Mouse (Mus musculus) intestine, embryonic 14.5 days (tissue): ENCODE data around the gene Bcar3. TPM values are rescaled to one million over a fixed set of nuclear protein-coding genes. Genes with fewer than 3 reads are reported as not detected.
A peak's percentile ranks its signal among the peaks of the same experiment; 100 is the strongest.

Experiments used
- ATAC-seq: fragments of 200-750 bp; cut with Nextera tagmentation; replicated peaks from 2 replicates; pipeline ENCODE4 v1.8.0; 2017; ENCODE audit warnings: low read depth, moderate number of reproducible peaks, moderate TSS enrichment, moderate library complexity; ENCODE audit not compliant: low FRiP score, low TSS enrichment
- DNase-seq: peaks from one replicate; pipeline ENCODE4 v3.0.0-alpha.2; 2018; ENCODE audit warnings: low spot score
- H3K27ac ChIP-seq: fragments of 300-500 bp; sonication (generic); 2 replicates; pipeline ENCODE4 v1.5.1; 2014; ENCODE audit warnings: low read depth, mild to moderate bottlenecking, control low read depth
- H3K27me3 ChIP-seq: fragments of 300-500 bp; sonication (generic); replicated peaks from 2 replicates; pipeline ENCODE4 v1.6.1; 2014; ENCODE audit warnings: low read length, control low read depth; ENCODE audit not compliant: control insufficient read depth, insufficient read depth
- H3K36me3 ChIP-seq: fragments of 300-500 bp; sonication (generic); 2 replicates; pipeline ENCODE4 v1.6.1; 2014; ENCODE audit warnings: low read length, control low read depth; ENCODE audit not compliant: control insufficient read depth, insufficient read depth
- H3K4me1 ChIP-seq: fragments of 300-500 bp; sonication (generic); replicated peaks from 2 replicates; pipeline ENCODE4 v1.6.1; 2014; ENCODE audit warnings: low read length, control low read depth, mixed read lengths; ENCODE audit not compliant: control insufficient read depth, insufficient read depth
- H3K4me2 ChIP-seq: fragments of 300-500 bp; sonication (generic); 2 replicates; pipeline ENCODE4 v1.6.1; 2014; ENCODE audit warnings: low read length
- H3K4me3 ChIP-seq: fragments of 300-500 bp; sonication (generic); 2 replicates; pipeline ENCODE4 v1.5.1; 2014; ENCODE audit warnings: low read depth, low read length, control low read depth, mixed read lengths
- H3K9ac ChIP-seq: fragments of 300-500 bp; sonication (generic); 2 replicates; pipeline ENCODE4 v1.6.1; 2014; ENCODE audit warnings: mild to moderate bottlenecking, low read length
- H3K9me3 ChIP-seq: fragments of 300-500 bp; sonication (generic); 2 replicates; pipeline ENCODE4 v1.6.1; 2016; ENCODE audit warnings: low read length, control low read depth; ENCODE audit not compliant: control insufficient read depth
- WGBS: fragments of 180-500 bp; shearing (Covaris S2); extraction: QIAGEN DNeasy Blood & Tissue Kit; methylation state at CpG from one replicate; pipeline ENCODE4 v1.1.7; 2014; 5-methylcytosine and 5-hydroxymethylcytosine counted together
- polyA plus RNA-seq: library from polyadenylated mRNA; unstranded; fragments of >200 nt; fragmentation: Nextera tagmentation; extraction: Ambion mirVana; gene quantifications from 2 replicates; pipeline ENCODE4 v1.2.1, GENCODE M21; 2014

Gene Bcar3
- polyA plus RNA-seq, 1 experiment from 2014 or later, result 24.0 TPM

DNA sequence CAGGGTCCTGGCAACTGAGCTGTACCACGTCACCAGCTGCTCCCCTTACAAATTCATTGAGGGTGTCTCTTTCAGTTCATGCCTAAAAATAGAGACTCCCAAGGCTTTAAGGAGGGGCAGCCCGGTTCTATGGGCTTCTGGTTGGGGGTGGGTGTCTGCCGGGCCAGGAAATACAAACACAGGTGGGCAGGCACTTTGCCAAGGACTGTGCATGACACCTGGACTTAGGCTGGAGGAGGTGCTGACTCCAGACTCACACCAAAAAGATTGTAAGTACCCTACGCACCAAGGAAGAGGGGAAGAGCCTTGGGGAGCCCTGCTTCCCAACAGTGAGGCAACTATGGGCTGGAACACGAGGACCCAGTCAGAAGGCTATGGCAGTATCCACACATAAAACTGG lies 44.1 kb downstream of the Bcar3 start:
- Histone ChIP-seq H3K27me3 (no peaks in the 10 kb centered on the region), H3K4me3 (no peak overlapping the region), H3K4me1 (peaks cover 13% of the 10 kb centered on the region; the same call in 1 of the 2 replicates), H3K27ac (no peak overlapping the region), H3K9me3 (no peaks in the 10 kb centered on the region), H3K36me3 (no peaks in the 10 kb centered on the region), H3K9ac (no peak overlapping the region), H3K4me2 (no peak overlapping the region)
- ATAC-seq (no peak), DNase-seq (no peak)
- WGBS, result 57% methylated on average over 5 of the region's 5 CpGs

DNA sequence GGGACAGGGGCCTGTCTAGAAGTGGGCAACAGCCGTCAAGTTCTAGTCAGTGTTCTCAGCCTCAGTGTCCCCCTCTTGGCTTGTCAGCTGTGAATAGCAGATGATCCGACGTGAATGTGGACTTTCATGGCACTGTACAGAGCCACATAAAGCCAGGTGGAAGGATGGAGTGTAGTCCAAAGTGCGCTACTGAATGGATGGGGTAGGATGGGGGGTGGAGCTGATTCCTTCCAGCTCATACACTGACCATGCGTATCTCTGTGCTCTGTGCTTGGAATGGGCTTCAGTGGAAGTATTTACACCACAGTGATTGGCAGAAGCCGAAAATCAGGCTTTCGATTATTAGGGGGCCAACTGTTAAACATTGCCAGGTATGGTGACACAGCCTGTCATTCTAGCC lies 45.0 kb downstream of the Bcar3 start:
- no peaks in the 10 kb centered on the region for H3K27me3 ChIP-seq
- no peak overlapping the region for H3K9ac ChIP-seq
- peaks cover 8% of the 10 kb centered on the region; the same call in 1 of the 2 replicates for H3K4me1 ChIP-seq
- no peaks in the 10 kb centered on the region for H3K36me3 ChIP-seq
- no peak overlapping the region for H3K4me2 ChIP-seq
- WGBS, result 91% methylated on average over 7 of the region's 7 CpGs
- ATAC-seq (0 out of 2 replicates have a peak, but pooled peaks have one; percentile 13), DNase-seq (no peak)
- no peak overlapping the region for H3K4me3 ChIP-seq
- no peaks in the 10 kb centered on the region for H3K9me3 ChIP-seq
- no peak overlapping the region for H3K27ac ChIP-seq

DNA sequence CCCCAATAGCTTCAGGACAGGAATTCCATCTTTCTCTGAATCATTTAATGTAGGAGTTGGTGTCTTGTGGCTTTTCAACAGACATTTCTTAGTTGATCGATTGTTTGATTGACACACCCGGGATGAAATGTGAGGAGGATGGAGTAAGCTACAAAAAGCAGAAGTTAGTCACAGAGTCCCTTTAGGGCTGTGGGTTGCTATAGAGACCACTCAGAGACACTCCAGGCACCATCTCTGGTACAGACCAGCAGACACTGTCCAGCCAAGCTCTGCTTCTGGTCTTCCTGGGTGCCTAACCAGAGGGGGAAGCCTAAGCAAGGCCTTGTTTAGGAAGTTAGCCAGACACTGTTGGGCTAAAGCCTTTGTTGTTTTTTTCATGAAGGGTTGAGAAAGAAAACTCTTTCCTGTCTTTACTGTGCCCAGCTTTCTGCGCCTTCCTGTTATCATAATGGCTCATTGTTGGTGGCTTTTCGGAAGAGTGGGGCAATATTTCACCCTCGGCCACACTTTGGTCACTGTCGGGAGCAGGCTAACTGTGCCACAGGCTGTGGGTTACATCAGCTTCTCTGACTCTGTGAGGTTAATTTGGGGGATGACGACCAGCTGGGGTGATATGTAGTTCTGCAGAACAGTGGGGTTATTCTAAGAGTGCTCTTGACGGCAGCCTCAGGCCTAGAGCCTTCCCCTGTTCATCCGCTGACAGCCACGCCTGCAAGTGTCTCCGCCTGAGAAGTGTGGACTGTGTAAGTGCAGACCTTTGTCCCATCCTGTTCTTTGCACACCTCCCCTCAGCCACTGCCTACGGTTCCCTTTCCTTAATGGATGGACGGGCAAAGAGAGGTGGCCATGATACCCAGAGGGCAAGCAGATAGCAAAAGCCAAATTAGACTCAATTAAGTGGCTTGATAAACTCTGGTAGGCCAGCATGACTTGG lies 46.5 kb downstream of the Bcar3 start:
- no peaks in the 10 kb centered on the region for H3K9me3 ChIP-seq
- 67% methylated on average over 13 of the region's 13 CpGs for WGBS
- H3K36me3 ChIP-seq, result no peaks in the 10 kb centered on the region
- no peaks in the 10 kb centered on the region for H3K4me1 ChIP-seq
- no peak for DNase-seq
- no peak overlapping the region for H3K4me2 ChIP-seq
- H3K4me3 ChIP-seq, result no peak overlapping the region
- H3K27ac ChIP-seq, result no peak overlapping the region
- ATAC-seq, result no peak
- H3K27me3 ChIP-seq, result no peaks in the 10 kb centered on the region
- H3K9ac ChIP-seq, result no peak overlapping the region

DNA sequence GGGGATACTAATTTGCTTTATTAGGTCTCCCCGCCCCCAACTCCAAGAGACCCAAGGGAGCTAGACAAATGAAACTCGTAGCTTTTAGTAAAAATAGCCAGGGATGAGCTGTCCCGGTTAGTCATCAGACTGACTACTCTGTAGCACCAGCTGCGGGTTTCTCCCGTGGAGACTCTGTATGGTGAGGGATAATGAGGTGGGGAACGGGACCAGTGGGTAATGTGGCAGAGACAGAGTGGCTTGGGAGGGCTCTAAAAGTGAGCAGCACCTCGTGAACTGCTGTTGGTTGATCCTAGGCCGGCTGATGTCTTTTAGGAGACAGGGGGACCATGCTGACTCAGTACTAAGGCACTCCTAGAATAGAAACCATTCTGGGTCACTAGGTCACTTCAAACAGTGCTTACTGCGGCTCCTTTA lies 49.5 kb downstream of the Bcar3 start:
- Histone ChIP-seq H3K36me3 (no peaks in the 10 kb centered on the region), H3K27ac (no peak overlapping the region), H3K27me3 (no peaks in the 10 kb centered on the region), H3K9me3 (no peaks in the 10 kb centered on the region), H3K4me1 (no peaks in the 10 kb centered on the region), H3K4me2 (no peak overlapping the region), H3K9ac (no peak overlapping the region), H3K4me3 (no peak overlapping the region)
- no peak for DNase-seq
- WGBS, result 58% methylated on average over 9 of the region's 9 CpGs
- ATAC-seq, result no peak

DNA sequence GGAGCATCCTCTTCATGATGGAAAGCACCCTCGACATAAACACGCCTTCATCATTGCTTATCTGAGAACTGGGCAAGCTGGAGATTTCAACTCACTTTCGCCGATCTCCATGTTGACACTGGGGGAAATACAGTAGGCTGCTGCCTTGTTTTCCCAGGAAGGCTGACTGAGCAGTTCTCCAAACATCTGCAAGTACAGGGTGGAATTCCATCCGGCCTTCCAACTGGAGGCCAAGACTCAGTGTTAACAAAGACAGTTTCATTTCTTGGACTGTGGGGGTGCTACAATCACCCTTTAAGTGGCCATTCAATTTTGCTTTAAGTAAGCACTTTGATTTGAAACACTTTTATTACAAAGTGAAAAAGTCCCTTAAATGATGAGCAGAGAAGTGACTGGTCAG lies 50.4 kb downstream of the Bcar3 start:
- ATAC-seq, result no peak
- Histone ChIP-seq H3K9me3 (no peaks in the 10 kb centered on the region), H3K27me3 (no peaks in the 10 kb centered on the region), H3K27ac (no peak overlapping the region), H3K4me3 (no peak overlapping the region), H3K36me3 (no peaks in the 10 kb centered on the region), H3K4me2 (no peak overlapping the region), H3K9ac (no peak overlapping the region), H3K4me1 (no peaks in the 10 kb centered on the region)
- DNase-seq, result no peak
- 68% methylated on average over 5 of the region's 5 CpGs for WGBS

DNA sequence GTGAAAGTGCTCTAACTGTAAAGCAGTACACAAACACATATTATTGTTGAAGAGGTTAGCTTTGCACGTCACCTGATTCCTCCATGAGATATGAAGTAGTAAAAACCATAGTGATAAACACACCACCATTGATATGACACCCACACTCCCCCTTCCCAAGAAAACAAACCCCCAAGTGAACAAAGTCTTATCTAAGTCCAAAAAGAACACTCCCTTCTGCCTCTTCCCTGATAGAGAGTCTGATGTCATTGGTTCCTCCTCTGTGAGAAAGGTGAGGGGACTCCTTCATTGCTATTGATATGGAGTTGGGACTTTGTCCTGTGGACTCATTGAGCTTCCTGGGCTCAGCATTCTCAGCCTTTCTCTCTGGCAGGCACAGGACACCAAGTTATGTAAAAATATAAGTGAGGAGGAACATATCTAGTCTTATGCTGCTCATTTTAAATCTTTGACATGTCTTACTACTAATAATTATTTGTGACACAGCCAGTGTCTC lies 52.1 kb downstream of the Bcar3 start:
- Histone ChIP-seq H3K4me1 (no peaks in the 10 kb centered on the region), H3K9me3 (no peaks in the 10 kb centered on the region), H3K9ac (no peak overlapping the region), H3K36me3 (no peaks in the 10 kb centered on the region), H3K27ac (no peak overlapping the region), H3K27me3 (no peaks in the 10 kb centered on the region), H3K4me2 (no peak overlapping the region), H3K4me3 (no peak overlapping the region)
- no peak; the same call in 1 of the 2 replicates for ATAC-seq
- 68% methylated on average over 1 of the region's 1 CpGs for WGBS
- DNase-seq, result no peak

DNA sequence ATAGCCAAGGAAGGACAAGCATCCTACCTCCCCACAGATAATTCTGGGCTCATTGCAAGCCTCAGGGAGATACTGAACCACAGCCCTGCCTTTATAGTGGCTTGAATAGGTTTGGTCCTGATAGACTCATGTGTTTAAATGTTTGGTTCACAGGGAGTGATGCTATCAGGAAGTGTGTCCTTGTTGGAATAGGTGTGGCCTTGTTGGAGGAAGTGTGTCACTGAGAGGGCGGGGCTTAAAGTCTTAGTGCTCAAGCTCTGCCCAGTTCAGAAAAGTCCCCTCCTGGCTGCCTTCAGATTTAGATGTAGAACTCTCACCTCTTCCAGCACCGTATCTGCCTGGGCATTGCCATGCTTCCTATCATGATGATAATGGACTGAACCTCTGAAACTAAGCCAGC lies 52.7 kb downstream of the Bcar3 start:
- no peak overlapping the region for H3K9ac ChIP-seq
- 91% methylated on average over 2 of the region's 2 CpGs for WGBS
- H3K4me3 ChIP-seq, result no peak overlapping the region
- ATAC-seq (no peak), DNase-seq (no peak)
- no peaks in the 10 kb centered on the region for H3K36me3 ChIP-seq
- no peak overlapping the region for H3K27ac ChIP-seq
- no peaks in the 10 kb centered on the region for H3K27me3 ChIP-seq
- no peaks in the 10 kb centered on the region for H3K9me3 ChIP-seq
- H3K4me1 ChIP-seq, result no peaks in the 10 kb centered on the region
- no peak overlapping the region for H3K4me2 ChIP-seq

DNA sequence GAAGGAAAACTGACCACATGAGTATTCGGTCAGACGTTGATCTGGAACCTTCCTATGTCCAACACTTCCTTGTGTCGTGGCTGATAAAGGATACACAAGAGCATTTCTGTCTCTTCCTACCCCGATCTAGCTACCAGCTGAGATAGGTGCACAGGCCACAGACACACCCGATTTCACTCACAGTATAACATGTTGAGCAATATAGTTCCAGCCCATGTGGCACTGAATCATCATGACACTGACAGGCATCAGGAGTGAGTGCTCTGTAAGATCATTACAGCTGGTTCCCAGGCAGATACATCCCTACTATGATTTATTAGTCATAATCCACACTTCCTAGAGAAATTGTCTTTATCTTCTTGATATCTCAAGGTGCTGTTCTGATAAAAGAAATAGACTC lies 54.7 kb downstream of the Bcar3 start:
- Histone ChIP-seq H3K4me2 (no peak overlapping the region), H3K4me1 (no peaks in the 10 kb centered on the region), H3K4me3 (no peak overlapping the region), H3K9me3 (no peaks in the 10 kb centered on the region), H3K27ac (no peak overlapping the region), H3K36me3 (no peaks in the 10 kb centered on the region), H3K27me3 (no peaks in the 10 kb centered on the region), H3K9ac (no peak overlapping the region)
- 72% methylated on average over 5 of the region's 5 CpGs for WGBS
- DNase-seq (no peak), ATAC-seq (peak; percentile 78)

DNA sequence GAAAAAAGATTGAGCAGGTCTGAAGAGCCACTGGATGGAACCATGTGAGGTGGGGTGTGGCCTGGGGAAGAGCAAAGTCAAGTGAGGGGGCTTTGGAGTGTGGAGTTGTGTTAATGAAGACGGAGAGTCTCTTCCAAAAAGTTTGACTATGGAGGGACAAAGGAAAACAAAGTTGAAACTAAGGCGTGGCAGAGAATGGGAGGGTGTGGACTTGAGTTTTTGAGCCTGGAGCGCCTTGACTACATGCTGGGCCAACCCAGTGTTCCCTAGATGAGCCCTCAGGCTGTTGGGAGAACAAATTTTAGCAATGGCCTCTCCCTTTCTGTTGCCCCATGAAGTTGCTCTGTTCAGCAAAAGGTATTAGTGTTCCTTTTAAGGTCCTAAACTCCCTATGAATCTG lies 58.9 kb downstream of the Bcar3 start:
- no peaks in the 10 kb centered on the region for H3K4me1 ChIP-seq
- ATAC-seq (no peak), DNase-seq (no peak)
- no peak overlapping the region for H3K9ac ChIP-seq
- no peak overlapping the region for H3K27ac ChIP-seq
- no peak overlapping the region for H3K4me2 ChIP-seq
- no peaks in the 10 kb centered on the region for H3K27me3 ChIP-seq
- no peaks in the 10 kb centered on the region for H3K36me3 ChIP-seq
- WGBS, result 90% methylated on average over 3 of the region's 3 CpGs
- no peak overlapping the region for H3K4me3 ChIP-seq
- H3K9me3 ChIP-seq, result no peaks in the 10 kb centered on the region
